Mouse (Mus musculus) small intestine, adult 2 months (tissue): ENCODE results near the gene Zfp652.

ENCODE experiments used
- CTCF ChIP-seq: fragments of 200-500 bp; IDR thresholded peaks from 2 replicates; pipeline ENCODE4 v1.5.1; 2012; ENCODE audit warnings: low read depth, mild to moderate bottlenecking, control low read depth, inconsistent platforms, low read length, moderate library complexity, mixed read lengths; ENCODE audit not compliant: insufficient replicate concordance, insufficient read length; ENCODE audit errors: extremely low read depth
- POLR2A ChIP-seq: fragments of 200-500 bp; IDR thresholded peaks from 2 replicates; pipeline ENCODE4 v1.6.1; 2012; ENCODE audit warnings: low read depth, mild to moderate bottlenecking, control low read depth, inconsistent platforms, low read length, moderate library complexity

DNA sequence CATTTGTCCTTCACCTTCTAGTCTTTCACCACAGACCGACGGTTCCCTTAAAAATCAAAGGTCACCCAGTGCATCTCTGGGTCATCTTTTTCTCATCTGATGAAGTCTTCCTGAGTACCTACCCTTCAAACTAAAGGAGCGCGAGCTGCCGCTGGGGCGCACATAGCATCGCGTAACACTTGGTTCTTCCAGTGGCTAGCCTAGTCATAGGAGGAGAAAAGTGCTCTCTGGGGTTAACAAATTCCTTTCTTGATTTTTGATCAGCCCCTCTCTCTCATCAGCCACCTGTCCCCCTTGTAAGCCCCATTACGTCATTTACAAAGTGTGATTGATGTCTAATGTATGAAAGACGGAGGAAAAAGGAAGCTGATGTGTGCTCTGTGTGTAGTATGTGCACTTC, 56.7 kb downstream of the Zfp652 start:
- no peak for TF ChIP-seq CTCF
- no peak for TF ChIP-seq POLR2A
